Mouse (Mus musculus) hindbrain, embryonic 12.5 days (tissue): ENCODE results near the gene Tbcd. TPM values are rescaled to one million over a fixed set of nuclear protein-coding genes. Genes with fewer than 3 reads are reported as not detected.
A peak's percentile ranks its signal among the peaks of the same experiment; 100 is the strongest.

Source experiments
- ATAC-seq: fragments of 200-750 bp; cut with Nextera tagmentation; 2 replicates; pipeline ENCODE4 v1.8.0; 2017; ENCODE audit warnings: moderate TSS enrichment; ENCODE audit not compliant: low FRiP score
- H3K27ac ChIP-seq: fragments of 300-500 bp; sonication (generic); 2 replicates; pipeline ENCODE4 v1.5.1; 2016; ENCODE audit warnings: mild to moderate bottlenecking
- H3K27me3 ChIP-seq: fragments of 300-500 bp; sonication (generic); 2 replicates; pipeline ENCODE4 v1.6.1; 2016; ENCODE audit warnings: mild to moderate bottlenecking
- H3K36me3 ChIP-seq: fragments of 300-500 bp; sonication (generic); 2 replicates; pipeline ENCODE4 v1.6.1; 2016; ENCODE audit warnings: mild to moderate bottlenecking
- H3K4me1 ChIP-seq: fragments of 300-500 bp; sonication (generic); 2 replicates; pipeline ENCODE4 v1.6.1; 2016
- H3K4me2 ChIP-seq: fragments of 300-500 bp; sonication (generic); replicated peaks from 2 replicates; pipeline ENCODE4 v1.6.1; 2016; ENCODE audit warnings: mild to moderate bottlenecking
- H3K4me3 ChIP-seq: fragments of 300-500 bp; sonication (generic); 2 replicates; pipeline ENCODE4 v1.5.1; 2016; ENCODE audit warnings: mild to moderate bottlenecking
- H3K9ac ChIP-seq: fragments of 300-500 bp; sonication (generic); 2 replicates; pipeline ENCODE4 v1.6.1; 2016; ENCODE audit warnings: mild to moderate bottlenecking, moderate library complexity
- H3K9me3 ChIP-seq: fragments of 300-500 bp; sonication (generic); replicated peaks from 2 replicates; pipeline ENCODE4 v1.6.1; 2016; ENCODE audit warnings: mild to moderate bottlenecking
- WGBS: fragments of 180-500 bp; shearing (Covaris S2); methylation state at CpG from one replicate; pipeline ENCODE4 v1.1.7; 2016; 5-methylcytosine and 5-hydroxymethylcytosine counted together
- polyA plus RNA-seq: library from polyadenylated mRNA; unstranded; fragments of >200 nt; fragmentation: Nextera tagmentation; extraction: Ambion mirVana; gene quantifications from 2 replicates; pipeline ENCODE4 v1.2.1, GENCODE M21; 2016

The Tbcd gene
- polyA plus RNA-seq, 1 experiment from 2014 or later, result 61.6 TPM

- peak within 1 kb of the TSS; percentile 62; the same call in 1 of the 2 replicates for H3K27ac ChIP-seq
- WGBS, result 9% methylated on average over 30 of the region's 30 CpGs
Measured at GRCm38 (mm10) chr11:121434156-121435155, 17.3 kb upstream of the Tbcd start, which contains the start of gene Fn3k. Gene Fn3k, plus strand, starts transcription at chr11:121434913.

DNA sequence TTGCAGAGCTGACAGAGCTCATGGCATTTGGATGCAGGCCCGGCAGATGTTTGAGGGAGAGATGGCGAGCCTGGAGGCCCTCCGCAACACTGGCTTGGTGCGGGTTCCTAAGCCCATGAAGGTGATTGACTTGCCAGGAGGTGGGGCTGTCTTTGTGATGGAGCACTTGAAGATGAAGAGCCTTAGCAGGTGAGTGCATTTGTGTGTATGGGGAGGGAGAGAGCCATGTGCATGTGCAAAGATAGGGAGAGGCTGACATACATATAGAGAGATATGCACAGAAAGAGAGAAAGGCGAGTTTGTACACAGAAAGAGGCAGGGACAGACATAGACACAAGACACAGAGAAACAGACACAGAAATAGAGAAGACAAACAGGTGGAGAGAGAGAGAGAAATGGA lies 14.5 kb upstream of the Tbcd start:
- no peak for ATAC-seq
- Histone ChIP-seq H3K4me2 (no peak overlapping the region), H3K27ac (no peak overlapping the region), H3K4me1 (peaks cover 17% of the 10 kb centered on the region), H3K27me3 (no peaks in the 10 kb centered on the region), H3K36me3 (no peaks in the 10 kb centered on the region), H3K9me3 (no peaks in the 10 kb centered on the region), H3K9ac (no peak overlapping the region), H3K4me3 (no peak overlapping the region)
- WGBS, result 83% methylated on average over 5 of the region's 5 CpGs

More at GRCm38 (mm10) chr11:121434156-121435155, 17.3 kb upstream of the Tbcd start, which contains the start of gene Fn3k:
- no peaks in the 10 kb centered on the region for H3K9me3 ChIP-seq
- peaks cover 17% of the 10 kb centered on the region for H3K4me1 ChIP-seq
- ATAC-seq, result peak; percentile 95
- peak within 1 kb of the TSS; percentile 44 for H3K4me3 ChIP-seq
- peaks cover 9% of the 10 kb centered on the region; the same call in 1 of the 2 replicates for H3K36me3 ChIP-seq
- no peaks in the 10 kb centered on the region for H3K27me3 ChIP-seq
- peak within 1 kb of the TSS; percentile 61 for H3K9ac ChIP-seq
- peak within 1 kb of the TSS; percentile 73 for H3K4me2 ChIP-seq

DNA sequence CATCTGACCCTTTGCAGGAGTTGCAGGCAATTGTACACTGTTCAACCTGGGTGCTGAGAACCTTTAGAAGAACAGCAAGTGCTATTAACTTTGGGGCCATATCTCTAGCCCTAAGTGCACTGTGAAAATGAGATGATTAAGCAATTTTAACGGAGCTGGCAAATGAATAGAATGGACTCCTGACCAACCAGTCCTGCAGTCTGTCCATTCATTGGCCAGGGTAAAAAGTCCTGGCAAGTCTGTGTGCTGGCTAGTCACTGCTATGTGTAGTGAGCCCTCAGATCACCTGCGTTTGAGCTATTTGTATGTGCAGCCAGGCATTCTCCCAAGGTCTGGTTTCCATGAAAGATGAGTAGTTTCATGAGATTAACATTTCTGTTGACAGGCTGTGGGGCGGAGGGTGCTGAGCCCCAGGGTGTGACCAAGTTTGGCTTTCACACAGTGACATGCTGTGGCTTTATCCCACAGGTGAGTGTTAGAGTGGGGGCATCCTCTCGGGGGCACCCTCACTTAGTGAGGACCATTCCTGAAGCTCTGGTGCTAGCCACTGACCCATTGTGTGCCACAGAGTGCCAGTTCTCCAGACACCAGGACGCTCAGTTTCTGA lies 12.0 kb upstream of the Tbcd start:
- H3K4me1 ChIP-seq, result peaks cover 9% of the 10 kb centered on the region
- no peak overlapping the region for H3K4me2 ChIP-seq
- no peaks in the 10 kb centered on the region for H3K9me3 ChIP-seq
- no peak overlapping the region for H3K9ac ChIP-seq
- WGBS, result 74% methylated on average over 5 of the region's 5 CpGs
- no peaks in the 10 kb centered on the region for H3K36me3 ChIP-seq
- no peak overlapping the region for H3K4me3 ChIP-seq
- peaks cover 2% of the 10 kb centered on the region; the same call in 1 of the 2 replicates for H3K27me3 ChIP-seq
- H3K27ac ChIP-seq, result no peak overlapping the region
- ATAC-seq, result no peak

- no peak for ATAC-seq
- 88% methylated on average over 4 of the region's 4 CpGs for WGBS
- Histone ChIP-seq H3K36me3 (no peaks in the 10 kb centered on the region), H3K4me3 (no peak overlapping the region), H3K4me1 (no peaks in the 10 kb centered on the region; the same call in 1 of the 2 replicates), H3K9me3 (no peaks in the 10 kb centered on the region), H3K27me3 (peaks cover 2% of the 10 kb centered on the region; the same call in 1 of the 2 replicates), H3K9ac (no peak overlapping the region), H3K27ac (no peak overlapping the region), H3K4me2 (no peak overlapping the region)
Measured at GRCm38 (mm10) chr11:121441653-121442052, 10.1 kb upstream of the Tbcd start.

GRCm38 (mm10) chr11:121442076-121442475 lies 9.7 kb upstream of the Tbcd start:
- Histone ChIP-seq H3K36me3 (no peaks in the 10 kb centered on the region), H3K27ac (no peak overlapping the region), H3K4me2 (no peak overlapping the region), H3K27me3 (peaks cover 2% of the 10 kb centered on the region; the same call in 1 of the 2 replicates), H3K9ac (no peak overlapping the region), H3K9me3 (no peaks in the 10 kb centered on the region), H3K4me1 (no peaks in the 10 kb centered on the region; the same call in 1 of the 2 replicates), H3K4me3 (no peak overlapping the region)
- ATAC-seq, result no peak
- WGBS, result 73% methylated on average over 2 of the region's 2 CpGs

DNA sequence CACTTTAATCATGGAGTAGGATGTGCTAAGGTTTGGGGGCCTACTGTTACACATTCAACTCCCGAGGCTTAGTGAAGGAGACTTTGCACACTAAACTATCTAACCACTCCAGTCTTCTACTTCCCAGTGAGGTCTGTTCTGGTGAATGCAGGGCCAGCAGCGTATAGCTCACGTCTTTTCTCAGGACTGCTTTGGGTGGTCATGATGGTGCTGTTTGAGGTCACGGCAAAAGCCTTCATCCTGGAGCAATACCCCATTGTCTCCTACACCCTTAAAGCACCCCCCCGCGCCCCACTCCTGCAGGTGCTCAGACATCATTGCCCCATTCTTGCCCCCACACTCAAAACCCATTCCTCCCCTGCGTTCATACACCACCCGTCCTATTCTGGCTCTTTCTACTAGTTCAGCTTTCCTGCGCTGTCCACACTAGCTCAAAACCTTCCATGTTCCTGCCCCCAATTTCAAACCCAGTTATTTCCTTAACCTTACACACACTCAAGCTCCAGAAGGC lies 478 bp upstream of the Tbcd start:
- Histone ChIP-seq H3K9me3 (no peaks in the 10 kb centered on the region), H3K4me2 (peak overlapping the region; percentile 81), H3K36me3 (0 out of 2 replicates have a peak, but pooled peaks cover 5% of the 10 kb centered on the region), H3K9ac (peak overlapping the region; percentile 81; the same call in 1 of the 2 replicates), H3K27me3 (no peaks in the 10 kb centered on the region), H3K4me1 (peaks cover 15% of the 10 kb centered on the region), H3K4me3 (peak overlapping the region; percentile 93), H3K27ac (peak overlapping the region; percentile 87; the same call in 1 of the 2 replicates)
- 24% methylated on average over 9 of the region's 9 CpGs for WGBS
- no peak; the same call in 1 of the 2 replicates for ATAC-seq

GRCm38 (mm10) chr11:121457874-121458273 lies 6.1 kb downstream of the Tbcd start:
- Histone ChIP-seq H3K4me2 (no peak overlapping the region), H3K36me3 (peaks cover 54% of the 10 kb centered on the region), H3K9ac (no peak overlapping the region), H3K9me3 (no peaks in the 10 kb centered on the region), H3K27me3 (no peaks in the 10 kb centered on the region), H3K4me1 (peaks cover 4% of the 10 kb centered on the region), H3K4me3 (no peak overlapping the region), H3K27ac (no peak overlapping the region)
- 93% methylated on average over 3 of the region's 3 CpGs for WGBS
- ATAC-seq, result no peak

GRCm38 (mm10) chr11:121467408-121467807 lies 15.7 kb downstream of the Tbcd start:
- Histone ChIP-seq H3K36me3 (peaks cover 52% of the 10 kb centered on the region), H3K27me3 (no peaks in the 10 kb centered on the region), H3K4me2 (no peak overlapping the region), H3K4me3 (no peak overlapping the region), H3K9me3 (no peaks in the 10 kb centered on the region), H3K4me1 (no peaks in the 10 kb centered on the region), H3K27ac (no peak overlapping the region), H3K9ac (no peak overlapping the region)
- WGBS, result 97% methylated on average over 6 of the region's 6 CpGs
- ATAC-seq, result no peak

DNA sequence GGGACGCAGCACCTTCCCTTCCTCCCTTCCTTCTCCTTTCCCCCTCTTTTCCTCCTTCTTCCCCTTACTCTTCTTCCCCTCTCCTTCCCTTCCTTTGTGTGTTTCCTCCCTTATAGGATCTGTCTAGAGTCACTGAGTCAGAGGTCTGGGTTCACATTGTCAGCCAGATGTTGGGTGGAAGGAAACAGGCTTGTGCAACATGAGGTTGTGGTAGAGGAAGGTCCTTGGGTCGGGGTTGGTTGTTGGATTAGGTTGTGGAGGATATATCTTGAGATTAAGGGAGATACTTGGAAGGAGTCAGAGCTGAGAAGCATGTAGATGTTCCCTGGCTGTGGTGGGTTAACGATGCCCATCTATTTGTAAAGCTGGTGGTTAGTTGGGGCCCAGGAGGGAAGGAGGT lies 23.1 kb downstream of the Tbcd start:
- Histone ChIP-seq H3K27me3 (no peaks in the 10 kb centered on the region), H3K4me1 (no peaks in the 10 kb centered on the region), H3K27ac (no peak overlapping the region), H3K36me3 (peaks cover 31% of the 10 kb centered on the region), H3K9ac (no peak overlapping the region), H3K9me3 (no peaks in the 10 kb centered on the region), H3K4me3 (no peak overlapping the region), H3K4me2 (no peak overlapping the region)
- no peak for ATAC-seq
- 94% methylated on average over 3 of the region's 3 CpGs for WGBS

DNA sequence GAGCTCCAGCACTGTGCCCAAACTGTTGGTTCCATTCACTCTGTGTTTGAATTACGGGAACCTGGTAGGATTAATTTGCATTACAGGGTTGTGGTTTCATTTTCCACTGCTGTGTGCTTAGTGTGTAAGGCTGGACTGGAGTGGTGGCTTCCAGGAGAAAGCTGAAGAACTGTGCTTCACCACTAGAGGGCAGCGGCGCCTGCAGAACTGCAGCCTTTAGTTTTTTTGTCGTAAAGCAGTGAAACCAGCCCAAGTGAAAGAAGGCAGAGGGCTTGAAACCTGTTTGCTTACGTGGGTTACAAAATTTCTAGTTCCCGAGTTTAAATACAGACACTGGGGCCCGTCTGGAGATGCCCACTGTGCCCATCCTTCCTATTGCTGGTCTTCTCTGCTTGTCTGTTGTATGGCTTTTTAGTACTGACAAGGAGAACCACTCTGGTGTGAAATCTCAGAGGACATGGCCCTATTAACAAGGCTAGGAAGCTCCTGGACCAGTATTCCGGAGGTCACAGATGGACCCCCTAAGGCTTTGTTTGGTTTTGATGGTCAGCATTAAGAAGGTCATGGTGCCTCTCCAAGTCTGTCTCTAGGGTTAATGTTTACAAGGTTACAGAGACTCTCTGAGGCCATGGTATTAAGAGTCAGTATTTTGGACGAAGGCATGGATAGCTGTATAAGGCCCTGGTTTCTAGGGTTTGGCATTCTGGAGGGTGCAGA lies 24.1 kb downstream of the Tbcd start:
- Histone ChIP-seq H3K9me3 (no peaks in the 10 kb centered on the region), H3K4me1 (no peaks in the 10 kb centered on the region), H3K4me2 (no peak overlapping the region), H3K27ac (no peak overlapping the region), H3K36me3 (peaks cover 28% of the 10 kb centered on the region), H3K4me3 (no peak overlapping the region), H3K9ac (no peak overlapping the region), H3K27me3 (no peaks in the 10 kb centered on the region)
- no peak for ATAC-seq
- whole genome bisulfite sequencing, result 35% methylated on average over 9 of the region's 9 CpGs

GRCm38 (mm10) chr11:121479476-121480203 lies 27.9 kb downstream of the Tbcd start:
- Histone ChIP-seq H3K9me3 (no peaks in the 10 kb centered on the region), H3K4me3 (no peak overlapping the region), H3K27ac (no peak overlapping the region), H3K4me1 (no peaks in the 10 kb centered on the region), H3K4me2 (no peak overlapping the region), H3K27me3 (no peaks in the 10 kb centered on the region), H3K9ac (no peak overlapping the region), H3K36me3 (peaks cover 32% of the 10 kb centered on the region; the same call in 1 of the 2 replicates)
- no peak for ATAC-seq
- WGBS, result 96% methylated on average over 15 of the region's 15 CpGs
